Mouse (Mus musculus) hindlimb bud, embryonic 11.5 days (tissue): Measurements from ENCODE around the gene Vmn1r137.
"Not testable (repeated sequence)": the region's sequence is repeated elsewhere in the genome, so short reads cannot be mapped to it uniquely, and the experiment has no call there.

Source experiments
- DNase-seq: peaks from one replicate; pipeline ENCODE4 v3.0.0-alpha.2; 2012; ENCODE audit warnings: low read depth, low spot score; ENCODE audit errors: extremely low spot score

The Vmn1r137 gene

GRCm38 (mm10) chr7:21994287-21994686 is at the start of gene Vmn1r137:
Gene Vmn1r137, plus strand, starts transcription at chr7:21994587.
- not testable (repeated sequence) for DNase-seq

GRCm38 (mm10) chr7:22028797-22029196 is 34.4 kb downstream of the Vmn1r137 start, which contains the start of gene Vmn1r138:
Gene Vmn1r138, minus strand, starts transcription at chr7:22028897.
- DNase-seq, result not testable (repeated sequence)
